ENCODE assay signal across 7 mouse cellular contexts in genomic region chr17:81502732-81503131, GRCm38 (mm10).
A peak's percentile ranks its signal among the peaks of the same experiment; 100 is the strongest.
DNase-seq lines count a peak whose midpoint lies in the region; ATAC-seq and TF ChIP-seq lines count a peak whose summit lies in the region.

No protein-coding gene starts in this region.

- peak; percentile 50 for DNase-seq in brain, embryonic 14.5 days (ENCODE audit: low read depth)
- peak; percentile 82 for DNase-seq in cerebellum, adult 11-12 months
- DNase-seq in layer of hippocampus, adult 18-20 months (ENCODE audit: low spot score in 2 of 2) = peak; percentile 70 to 88
- peak; percentile 73 for DNase-seq in left cerebral cortex, postnatal 4 days
- DNase-seq in kidney, postnatal 14 days = no peak
- no peak for DNase-seq in adrenal gland, postnatal 14 days

- TF ChIP-seq CTCF in brain, embryonic 14.5 days (IDR thresholded peaks at IDR 0.05; ENCODE audit: borderline replicate concordance, extremely low read depth, insufficient read depth, insufficient read length) = no peak

- no peak for TF ChIP-seq POLR2A in brain, embryonic 14.5 days (IDR thresholded peaks at IDR 0.05; ENCODE audit: borderline replicate concordance, extremely low read depth, insufficient read depth, insufficient read length, poor library complexity, severe bottlenecking)

- no peak for ATAC-seq in erythroblast, adult 5-6 weeks (replicated peaks; ENCODE audit: low FRiP score, poor library complexity, severe bottlenecking)

- intact Hi-C loops in left cerebral cortex, postnatal 4 days (cut with DNase I) = no loop called here

Comparison
In these comparisons a context has a peak if more than half of its experiments do, and no peak if none do; other contexts are left out.
1. DNase-seq: peak in brain, embryonic 14.5 days (single experiment), cerebellum, adult 11-12 months (single experiment), layer of hippocampus, adult 18-20 months (2 of 2) and left cerebral cortex, postnatal 4 days (single experiment); none in kidney, postnatal 14 days (single experiment) and adrenal gland, postnatal 14 days (single experiment).